Mouse (Mus musculus): ENCODE results near the gene Castor2. TPM values are rescaled to one million over a fixed set of nuclear protein-coding genes. Genes with fewer than 3 reads are reported as not detected.
A peak's percentile ranks its signal among the peaks of the same experiment; 100 is the strongest.

Gene Castor2
- total RNA-seq (2014; fragmentation: Nextera tagmentation) (0.31 and 7.3 TPM in 2 replicates), total RNA-seq (2017) (0.53 and 1.0 TPM in 2 replicates)

DNA sequence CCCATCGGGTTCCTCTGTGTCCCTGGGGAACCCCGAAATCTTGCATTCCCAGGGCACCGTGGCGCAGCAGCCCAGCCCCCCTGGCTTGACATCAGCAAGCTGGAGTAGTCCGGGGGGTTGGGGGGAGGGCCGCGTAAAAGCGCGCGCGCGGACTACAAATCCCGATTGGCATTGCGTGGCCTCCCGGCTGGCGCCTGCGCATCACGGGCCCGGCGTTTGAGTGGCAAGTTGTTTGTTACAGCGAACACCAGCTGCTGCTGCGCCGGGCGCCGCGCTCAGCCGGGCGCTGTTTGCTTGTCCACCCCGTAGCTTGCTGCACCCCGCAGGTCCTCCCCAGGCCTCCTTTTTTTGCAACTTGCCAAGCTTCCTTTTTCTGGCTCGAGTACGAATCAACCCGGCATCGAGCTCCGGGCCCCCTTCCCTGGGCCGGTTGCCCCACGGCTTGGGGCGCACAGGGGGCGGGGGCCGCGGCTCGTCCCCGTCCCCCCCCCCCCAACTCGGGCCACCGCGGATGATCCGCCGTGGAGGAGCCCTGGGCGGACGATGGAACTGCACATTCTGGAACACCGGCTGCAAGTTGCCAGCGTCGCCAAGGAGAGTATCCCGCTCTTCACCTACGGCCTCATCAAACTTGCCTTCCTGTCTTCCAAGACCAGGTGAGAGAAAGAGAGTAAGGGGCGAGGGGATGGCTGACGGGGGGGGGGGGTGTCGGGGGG lies at the start of gene Castor2:
Gene Castor2 (plus strand): TSS at position 216 of the 716 bp plus-strand sequence.
- peak; percentile 96 for ATAC-seq (replicated peaks; ENCODE audit: low FRiP score, low TSS enrichment, poor library complexity, severe bottlenecking)

DNA sequence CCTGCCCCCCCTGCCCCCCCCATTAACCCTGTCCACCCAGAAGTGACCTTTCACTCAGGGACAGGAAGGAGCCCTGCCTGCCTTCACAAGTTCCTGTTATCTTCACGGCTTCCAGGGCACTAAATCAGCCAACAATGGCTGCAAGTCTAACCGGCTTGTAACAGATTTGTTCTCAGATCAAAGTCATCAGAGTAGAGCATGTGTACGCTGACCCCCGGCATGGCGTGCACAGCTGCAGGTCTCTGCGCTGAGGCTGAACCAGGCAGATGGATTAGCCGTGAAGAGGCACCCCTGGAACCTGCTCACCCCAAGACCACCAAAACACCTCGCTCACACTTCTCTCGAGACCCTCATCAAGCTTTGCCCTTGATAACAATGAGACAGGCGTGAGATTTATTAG lies 48.8 kb upstream of the Castor2 start:
- no peak for ATAC-seq (replicated peaks; ENCODE audit: low FRiP score, low TSS enrichment, poor library complexity, severe bottlenecking)

DNA sequence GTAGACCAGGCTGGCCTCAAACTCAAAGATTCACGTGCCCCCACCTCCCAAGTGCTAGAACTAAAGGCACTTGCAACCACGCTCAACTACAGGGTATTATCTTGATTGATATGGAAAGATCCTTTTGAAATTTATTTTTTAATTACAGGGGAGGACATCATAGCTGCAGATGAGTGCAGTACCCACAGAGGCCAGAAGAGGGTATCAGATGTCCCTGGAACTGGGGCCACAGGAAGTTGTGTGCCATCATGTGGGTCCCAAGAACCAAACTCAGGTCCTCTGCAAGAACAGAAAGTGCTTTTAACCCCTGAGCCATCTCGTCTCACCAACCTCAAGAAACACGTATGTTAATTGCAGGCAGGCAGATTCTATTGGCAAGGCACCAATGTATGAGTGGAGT lies 46.9 kb upstream of the Castor2 start:
- ATAC-seq (replicated peaks; ENCODE audit: low FRiP score, low TSS enrichment, poor library complexity, severe bottlenecking): 0 out of 2 replicates have a peak, but pooled peaks have one; percentile 37

DNA sequence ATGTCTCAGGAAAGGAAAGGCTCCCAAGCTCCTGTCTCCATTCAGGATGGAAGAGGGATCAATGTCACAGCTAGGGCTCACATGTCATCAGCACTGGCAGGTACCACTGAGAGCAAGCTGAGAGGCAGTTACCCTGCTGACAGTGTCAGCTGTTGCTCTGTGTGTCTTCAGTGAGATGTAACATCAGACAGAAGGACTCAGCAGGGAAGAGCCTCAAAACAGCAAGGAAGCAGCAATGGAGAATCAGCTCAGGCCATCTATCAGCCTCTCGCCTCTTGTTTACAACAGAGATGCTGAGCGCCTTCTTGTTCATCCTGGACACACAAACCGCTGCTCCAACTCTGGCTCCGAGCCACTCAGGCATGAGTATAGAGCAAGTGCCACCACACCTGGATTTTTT lies 45.0 kb upstream of the Castor2 start:
- no peak for ATAC-seq (replicated peaks; ENCODE audit: low FRiP score, low TSS enrichment, poor library complexity, severe bottlenecking)

DNA sequence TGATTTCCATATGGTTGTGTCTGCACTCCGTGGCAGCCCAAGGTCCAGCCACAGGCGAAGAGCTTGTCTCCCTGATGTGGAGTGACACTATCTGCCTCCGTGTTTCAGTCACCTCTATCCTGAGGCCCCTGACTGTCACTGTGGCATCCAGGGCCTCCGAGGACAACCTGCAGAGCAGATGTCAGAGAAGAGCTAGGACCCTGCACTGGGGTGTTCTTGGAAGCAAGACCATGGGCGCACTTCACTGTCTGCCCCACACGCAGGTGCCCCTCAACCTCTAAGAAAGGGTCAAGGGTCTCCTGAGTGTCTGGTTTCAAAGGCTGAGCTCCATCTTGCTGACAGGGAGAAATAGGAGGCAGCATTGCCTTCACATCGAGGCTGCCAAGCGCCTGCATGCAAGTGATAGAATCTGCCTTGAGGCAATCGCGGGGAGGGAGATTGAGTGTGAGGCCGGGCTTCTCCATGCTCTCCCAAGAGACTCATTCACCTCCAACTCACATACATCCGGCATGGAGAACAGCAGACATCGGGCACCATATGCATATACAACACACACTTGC lies 40.6 kb upstream of the Castor2 start:
- no peak for ATAC-seq (replicated peaks; ENCODE audit: low FRiP score, low TSS enrichment, poor library complexity, severe bottlenecking)

DNA sequence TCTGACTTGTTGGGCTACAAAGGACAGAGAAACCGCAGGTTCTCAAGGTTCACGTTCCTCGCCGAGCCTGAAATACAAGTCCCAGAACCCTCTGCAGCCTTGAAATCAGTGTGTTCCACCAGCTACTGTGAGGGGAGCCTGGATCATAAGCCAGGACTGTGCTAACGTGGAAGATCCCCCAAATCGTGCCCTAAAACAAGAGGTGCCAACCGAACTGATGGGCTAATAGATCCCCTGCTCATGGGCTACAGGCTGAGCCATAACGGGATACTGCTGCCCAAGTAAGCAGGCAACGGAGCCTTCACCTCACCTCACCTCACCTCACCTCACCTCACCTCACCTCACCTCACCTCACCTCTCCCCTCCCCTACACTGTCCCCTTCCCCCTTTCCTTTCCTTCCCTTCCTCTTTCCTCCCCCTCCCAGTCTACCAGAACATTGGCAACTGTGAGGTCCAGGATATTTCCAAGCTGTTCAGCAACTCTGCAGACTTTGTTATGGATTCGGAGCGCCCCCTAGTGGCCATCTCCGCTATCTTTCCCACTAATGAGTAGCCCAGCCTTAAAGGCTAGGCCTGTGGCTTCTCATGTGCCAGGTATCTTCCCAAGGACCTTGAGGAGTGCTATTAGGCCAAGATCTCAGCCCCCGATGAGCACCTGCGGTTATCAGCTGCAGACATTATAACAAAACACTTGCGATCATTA lies 36.0 kb upstream of the Castor2 start:
- ATAC-seq (replicated peaks; ENCODE audit: low FRiP score, low TSS enrichment, poor library complexity, severe bottlenecking): peak; percentile 71

DNA sequence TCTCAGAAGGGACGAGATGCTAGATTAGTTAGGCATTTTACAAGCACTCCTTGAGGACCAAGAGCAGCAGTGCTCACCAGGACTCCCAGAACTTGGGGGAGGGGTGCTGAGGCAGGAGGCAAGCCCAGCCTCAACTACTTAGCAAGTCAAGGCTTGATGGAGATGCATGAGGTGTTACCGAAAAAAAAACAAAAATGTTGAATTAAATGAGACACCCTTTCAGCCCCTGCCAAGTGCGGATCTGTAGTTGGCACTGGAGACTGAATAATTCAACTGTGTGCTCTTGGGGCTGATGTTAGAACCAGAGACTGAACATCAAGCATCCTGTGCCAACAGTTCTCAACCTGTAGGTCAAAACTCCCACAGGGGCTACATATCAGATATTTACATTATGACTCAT lies 33.2 kb upstream of the Castor2 start:
- no peak for ATAC-seq (replicated peaks; ENCODE audit: low FRiP score, low TSS enrichment, poor library complexity, severe bottlenecking)

DNA sequence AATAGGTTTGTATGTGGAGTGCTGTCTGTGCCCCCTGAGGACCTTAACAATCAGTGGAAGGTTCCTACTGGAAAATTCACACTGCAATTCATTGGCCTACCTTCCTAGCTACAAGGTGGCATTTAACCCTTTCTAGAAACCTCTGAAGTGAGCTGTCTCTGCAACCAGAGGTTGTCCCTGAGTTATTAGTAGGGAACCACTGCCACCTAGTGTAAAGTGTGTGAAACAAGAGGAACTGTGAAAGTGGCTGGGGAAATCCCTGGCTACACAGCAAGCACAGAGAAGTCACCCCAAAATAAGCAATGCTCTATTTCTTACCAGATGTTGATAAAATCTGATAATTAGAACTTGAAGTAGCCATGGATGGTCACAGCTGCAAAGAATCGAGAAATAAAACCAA lies 31.6 kb upstream of the Castor2 start:
- no peak for ATAC-seq (replicated peaks; ENCODE audit: low FRiP score, low TSS enrichment, poor library complexity, severe bottlenecking)

DNA sequence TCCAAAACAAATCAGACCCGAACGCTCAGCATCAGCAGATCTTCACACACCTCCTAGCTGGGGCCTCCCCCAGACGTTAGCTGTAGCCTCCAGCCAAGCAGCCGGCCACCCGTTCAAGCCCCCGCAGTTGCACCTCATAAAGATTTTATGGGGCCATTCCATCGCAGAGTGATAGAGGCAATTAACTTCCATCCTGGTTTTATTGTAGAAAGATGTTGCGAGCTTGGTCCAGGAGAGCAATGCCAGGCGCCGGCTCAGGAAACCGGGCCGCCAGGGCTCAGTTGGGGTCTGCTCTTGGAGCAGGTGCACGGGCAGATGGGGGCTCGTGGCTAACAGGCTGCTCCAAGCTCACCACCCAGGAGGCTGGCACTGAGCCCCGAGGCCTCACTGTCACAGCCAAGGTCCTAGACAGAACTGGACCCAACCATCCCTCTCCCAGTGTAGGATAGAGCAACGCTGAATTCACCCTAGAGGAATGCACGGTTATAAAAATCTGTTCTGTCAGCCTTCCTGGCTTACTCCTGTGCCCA lies 25.9 kb upstream of the Castor2 start:
- no peak for ATAC-seq (replicated peaks; ENCODE audit: low FRiP score, low TSS enrichment, poor library complexity, severe bottlenecking)

DNA sequence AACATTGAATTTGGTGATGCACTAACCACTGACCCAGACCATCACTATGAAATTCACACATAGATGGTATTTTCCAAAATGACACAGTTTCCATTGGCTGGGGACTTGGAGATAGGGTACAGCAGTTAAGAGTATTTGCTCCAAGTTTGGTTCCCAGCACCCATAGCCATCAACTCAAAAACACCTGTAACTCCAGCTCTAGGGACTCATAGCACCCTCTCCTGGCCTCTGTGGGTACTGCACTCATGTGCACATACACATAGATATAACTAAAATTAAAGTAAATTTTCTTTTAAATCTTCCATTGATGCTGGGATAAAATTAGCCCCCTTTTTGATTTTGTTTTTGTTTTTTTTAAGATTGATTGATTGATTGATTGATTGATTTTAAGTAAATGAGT lies 25.1 kb upstream of the Castor2 start:
- ATAC-seq (replicated peaks; ENCODE audit: low FRiP score, low TSS enrichment, poor library complexity, severe bottlenecking): no peak

DNA sequence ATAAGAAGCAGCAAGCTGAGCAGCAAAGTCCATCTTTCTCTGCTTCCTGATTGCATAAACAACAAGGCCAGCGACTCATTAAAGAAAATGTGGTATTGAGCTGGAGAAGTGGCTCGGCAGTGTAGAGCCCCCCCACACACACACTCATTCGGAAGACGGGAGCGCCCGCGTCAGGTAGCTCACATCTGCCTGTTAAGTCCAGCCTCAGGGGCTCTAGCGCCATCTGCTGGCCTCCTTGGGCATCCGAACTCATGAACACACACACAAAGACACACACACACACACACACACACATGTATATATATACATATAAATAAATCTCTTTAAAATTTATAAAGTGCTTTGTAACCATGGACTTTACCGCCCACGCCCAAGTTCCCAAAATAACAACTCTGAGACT lies 23.3 kb upstream of the Castor2 start:
- no peak for ATAC-seq (replicated peaks; ENCODE audit: low FRiP score, low TSS enrichment, poor library complexity, severe bottlenecking)

DNA sequence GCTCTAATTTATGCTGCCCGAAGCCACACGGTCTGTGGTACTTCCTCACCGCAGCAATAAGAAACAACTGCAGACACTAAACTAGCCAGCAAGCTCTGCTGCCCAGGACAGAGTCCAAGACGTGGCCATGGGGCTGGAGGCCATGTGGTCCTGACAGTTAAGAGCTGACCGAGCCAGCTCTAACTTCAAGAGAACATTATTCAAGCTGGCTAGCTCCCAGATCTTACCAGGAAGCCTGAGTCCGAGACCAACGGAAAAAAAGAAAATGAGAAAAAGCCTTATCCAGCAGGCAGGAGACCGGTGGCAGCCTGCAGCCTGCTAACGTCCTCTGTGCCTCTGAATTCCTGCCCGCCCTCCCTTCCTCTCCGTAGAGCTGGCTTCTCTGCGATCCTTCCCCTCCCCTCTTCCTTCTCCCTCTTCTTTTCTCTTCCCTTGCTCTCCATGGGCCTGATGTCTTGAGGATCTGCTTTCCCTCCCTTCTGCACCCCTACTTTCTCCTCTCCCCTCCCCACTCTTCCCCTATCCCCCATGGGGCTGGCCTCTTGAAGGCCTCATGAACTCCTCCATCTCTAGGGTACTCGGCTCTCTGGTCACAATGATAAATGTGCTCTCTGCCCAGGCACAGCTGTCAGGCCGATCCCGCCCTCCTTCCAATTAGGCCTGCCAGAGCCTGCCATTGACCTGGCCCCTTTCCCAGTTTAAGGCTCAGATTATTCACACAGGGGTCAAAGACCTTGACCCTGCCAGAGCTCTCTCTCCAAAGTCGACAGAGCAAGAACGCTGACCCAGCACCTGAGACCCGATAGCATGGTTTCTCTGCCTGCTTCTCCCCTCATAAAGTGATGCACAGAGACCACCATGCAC lies 18.6 kb upstream of the Castor2 start:
- ATAC-seq (replicated peaks; ENCODE audit: low FRiP score, low TSS enrichment, poor library complexity, severe bottlenecking): no peak

DNA sequence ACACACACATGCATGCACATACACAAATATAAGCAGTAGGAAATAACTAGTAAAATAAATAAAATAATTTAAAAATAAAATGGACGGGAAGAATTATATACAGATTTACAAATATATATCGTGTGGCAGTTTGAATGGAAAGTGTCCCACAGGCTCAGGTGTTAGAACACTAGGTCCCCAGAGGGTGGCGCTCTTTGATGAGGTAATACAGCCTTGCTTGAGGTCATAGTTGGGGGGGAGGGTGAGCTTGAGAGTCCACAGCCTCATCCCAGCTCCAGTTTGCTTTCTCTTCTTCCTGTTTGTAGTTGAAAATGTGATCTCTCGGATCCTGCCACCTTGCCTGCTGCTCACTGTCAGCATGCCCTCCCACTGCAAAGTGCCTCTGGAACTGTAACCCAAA lies 14.3 kb upstream of the Castor2 start:
- ATAC-seq (replicated peaks; ENCODE audit: low FRiP score, low TSS enrichment, poor library complexity, severe bottlenecking): no peak

DNA sequence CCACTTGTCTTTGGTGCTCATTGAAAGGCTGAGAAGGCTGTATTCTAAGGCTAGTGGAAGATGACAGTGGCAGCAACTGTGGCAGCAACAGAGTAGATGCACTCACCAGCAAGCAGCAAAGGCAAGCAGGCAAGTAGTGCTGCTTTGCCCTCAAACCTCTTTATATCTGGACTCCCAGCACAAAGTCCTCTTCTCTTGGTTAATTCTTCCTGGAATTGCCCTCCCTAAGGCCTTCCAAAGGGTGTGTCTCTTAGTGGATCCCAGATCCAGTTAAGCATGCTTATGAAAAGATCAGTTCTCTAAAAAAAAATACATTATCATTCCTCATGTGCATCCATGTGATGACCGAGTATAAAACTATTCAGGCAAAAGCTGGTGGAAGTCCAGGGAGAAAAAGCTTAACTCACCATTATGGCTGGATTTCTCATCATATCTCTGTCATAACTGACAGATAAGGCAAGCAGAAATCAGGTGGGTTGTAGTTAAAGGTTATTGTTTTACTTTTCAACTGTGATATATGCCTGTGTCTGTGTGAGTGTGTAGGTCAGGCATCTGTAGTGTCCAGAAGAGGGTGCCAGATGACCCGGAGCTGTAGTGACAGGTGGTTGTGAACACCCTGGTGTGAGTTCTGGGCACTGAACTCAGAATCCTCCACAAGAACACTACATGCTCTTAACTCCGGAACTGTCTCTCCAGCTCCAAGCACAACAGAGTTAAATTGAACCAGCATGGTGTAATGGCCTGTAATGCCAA lies 13.4 kb upstream of the Castor2 start:
- no peak for ATAC-seq (replicated peaks; ENCODE audit: low FRiP score, low TSS enrichment, poor library complexity, severe bottlenecking)

DNA sequence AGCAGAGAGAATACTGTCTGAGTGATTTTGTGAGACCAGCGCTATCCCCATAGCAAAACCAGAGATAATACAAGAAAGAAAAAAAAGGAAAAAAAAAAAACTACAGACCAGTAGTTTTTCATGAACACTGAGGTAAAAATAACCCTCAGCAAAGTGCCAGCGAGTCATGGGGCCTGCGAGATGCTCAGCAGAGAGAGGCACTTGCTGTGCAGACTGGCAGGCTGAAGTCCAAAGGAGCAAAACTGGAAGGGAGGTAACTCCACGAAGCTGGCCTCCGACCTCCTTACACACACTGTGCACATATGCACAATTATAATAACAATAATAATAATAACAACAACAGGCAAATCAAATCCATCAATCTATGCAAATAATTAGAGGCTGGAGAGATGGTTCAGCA lies 12.3 kb upstream of the Castor2 start:
- no peak for ATAC-seq (replicated peaks; ENCODE audit: low FRiP score, low TSS enrichment, poor library complexity, severe bottlenecking)

DNA sequence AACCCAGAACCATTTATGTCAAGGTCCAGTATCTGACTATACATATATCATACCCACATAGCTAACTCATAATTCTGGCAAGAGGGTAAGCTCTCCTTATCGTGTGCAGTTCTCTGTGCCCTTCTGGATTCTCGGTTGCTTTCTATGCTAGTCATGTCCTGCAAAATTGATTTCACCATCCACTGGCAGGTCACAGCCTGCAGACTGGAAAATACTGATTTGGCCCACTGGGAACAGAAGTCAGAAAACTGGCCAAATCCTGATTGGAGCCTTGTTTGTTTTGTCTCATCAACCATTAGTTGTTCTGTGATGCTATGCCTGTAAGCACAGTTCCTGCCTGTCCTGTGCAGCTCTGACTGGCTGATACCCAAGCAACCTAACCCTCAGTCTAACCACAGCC lies 3.7 kb upstream of the Castor2 start:
- no peak for ATAC-seq (replicated peaks; ENCODE audit: low FRiP score, low TSS enrichment, poor library complexity, severe bottlenecking)

DNA sequence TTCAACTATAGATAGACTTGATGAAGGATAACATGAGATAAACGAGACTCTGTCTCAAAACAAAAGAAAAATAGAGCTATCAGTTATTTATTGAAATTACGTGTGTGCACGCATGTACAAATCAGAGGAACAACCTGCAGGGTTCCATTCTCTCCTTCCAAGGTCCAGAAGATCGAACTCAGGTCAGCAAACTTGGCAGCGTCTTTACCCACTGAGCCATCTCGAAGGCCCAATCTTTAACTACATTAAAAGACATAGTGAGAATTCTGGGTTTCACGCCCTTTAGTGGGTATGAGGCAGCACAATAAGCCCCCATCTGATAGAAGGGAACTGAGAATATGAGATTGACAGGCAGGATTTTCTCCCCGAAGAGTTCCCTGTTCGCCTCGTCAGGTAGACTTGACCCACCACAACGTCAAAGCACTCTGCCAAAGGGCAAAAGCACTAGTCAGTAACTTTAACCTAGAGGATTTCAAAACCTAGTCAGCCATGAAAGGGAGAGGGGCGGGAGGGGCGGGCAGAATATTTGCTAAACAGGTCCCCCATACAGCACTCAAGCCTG lies 1.1 kb upstream of the Castor2 start:
- no peak for ATAC-seq (replicated peaks; ENCODE audit: low FRiP score, low TSS enrichment, poor library complexity, severe bottlenecking)

DNA sequence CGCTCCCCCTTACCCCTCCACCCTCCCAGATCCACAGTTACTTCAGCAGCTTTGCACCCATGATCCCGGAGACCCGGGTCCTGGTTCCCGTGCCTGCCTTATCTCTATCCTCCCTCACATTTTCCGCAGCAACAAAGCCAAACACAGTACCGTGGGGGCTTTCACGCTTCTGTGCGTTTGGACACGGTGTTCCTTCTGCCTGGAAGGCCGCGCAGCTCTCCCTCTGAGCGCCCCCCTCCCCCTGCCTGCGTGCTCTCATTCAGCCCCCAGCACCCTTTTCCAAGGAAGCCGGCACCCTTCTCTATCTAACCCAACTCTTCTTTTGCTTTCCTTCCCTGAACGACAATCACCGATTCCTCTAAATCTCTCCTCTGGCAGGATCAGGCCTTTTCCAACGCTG lies 535 bp upstream of the Castor2 start:
- ATAC-seq (replicated peaks; ENCODE audit: low FRiP score, low TSS enrichment, poor library complexity, severe bottlenecking): no peak

All from megakaryocyte-erythroid progenitor cell, adult 5-6 weeks (primary cell).